Mouse (Mus musculus) erythroblast, embryonic 14.5 days (primary cell): ENCODE measurements around the gene AU040320.

Source experiments
- GATA1 ChIP-seq: IDR thresholded peaks from 2 replicates; pipeline ENCODE4 v1.6.1; 2012; ENCODE audit warnings: low read length, inconsistent platforms, mixed read lengths
- TAL1 ChIP-seq: IDR thresholded peaks from 3 replicates; pipeline ENCODE4 v1.6.1; 2012; ENCODE audit warnings: low read length, inconsistent platforms, mixed read lengths

- no peak for TF ChIP-seq TAL1
- no peak for TF ChIP-seq GATA1
These were observed 10.1 kb downstream of the AU040320 start for GRCm38 (mm10) chr4:126763483-126763882.
